Mouse (Mus musculus) lung, postnatal 14 days (tissue): Measurements from ENCODE around the gene Akap7.
"Not testable (repeated sequence)": the region's sequence is repeated elsewhere in the genome, so short reads cannot be mapped to it uniquely, and the experiment has no call there.

Experiments used
- DNase-seq: peaks from one replicate; pipeline ENCODE4 v3.0.0; 2021

The Akap7 gene

GRCm38 (mm10) chr10:25250108-25250507, 57.6 kb downstream of the Akap7 start:
- DNase-seq: peak; percentile 80

DNA sequence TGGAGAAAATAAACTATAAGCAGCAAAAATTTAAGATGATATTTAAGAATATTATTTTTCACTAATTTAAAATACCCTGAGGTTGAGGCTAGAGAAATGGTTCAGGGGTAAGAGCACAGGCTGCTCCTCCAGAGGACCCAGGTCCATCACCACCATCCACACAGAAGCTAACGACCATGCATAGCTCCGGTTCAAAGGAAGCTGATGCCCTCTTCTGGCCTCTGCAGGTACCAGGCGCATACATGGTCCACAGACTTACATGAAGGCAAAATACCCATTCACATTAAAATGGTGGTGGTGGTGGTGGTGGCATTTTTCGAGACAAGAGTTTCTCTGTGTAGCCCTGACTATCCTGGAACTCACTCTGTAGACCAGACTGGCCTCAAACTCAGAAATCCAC, 61.5 kb downstream of the Akap7 start:
- peak; percentile 16 for DNase-seq

DNA sequence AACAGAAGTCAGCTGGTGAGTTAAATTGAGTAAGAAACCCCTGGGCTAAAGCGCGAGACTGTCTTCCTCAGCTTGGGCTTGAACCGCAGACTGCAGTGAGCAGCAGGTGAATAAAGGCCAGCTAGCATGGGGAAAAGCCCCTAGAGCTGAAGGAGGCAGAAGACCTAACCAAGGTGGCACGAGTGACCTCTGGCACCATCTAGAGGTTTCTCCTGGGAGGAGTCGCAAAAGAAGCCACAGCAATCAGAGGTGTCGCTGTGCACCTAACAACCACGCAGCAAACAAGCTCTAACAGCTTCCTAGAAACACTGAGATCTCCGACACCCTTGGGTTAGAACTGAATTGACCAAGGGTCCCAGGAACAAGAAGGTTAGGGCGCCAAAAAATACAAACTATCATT, 68.5 kb downstream of the Akap7 start:
- peak; percentile 51 for DNase-seq

- no peak for DNase-seq
These were observed 73.6 kb downstream of the Akap7 start for GRCm38 (mm10) chr10:25234080-25234479.

DNA sequence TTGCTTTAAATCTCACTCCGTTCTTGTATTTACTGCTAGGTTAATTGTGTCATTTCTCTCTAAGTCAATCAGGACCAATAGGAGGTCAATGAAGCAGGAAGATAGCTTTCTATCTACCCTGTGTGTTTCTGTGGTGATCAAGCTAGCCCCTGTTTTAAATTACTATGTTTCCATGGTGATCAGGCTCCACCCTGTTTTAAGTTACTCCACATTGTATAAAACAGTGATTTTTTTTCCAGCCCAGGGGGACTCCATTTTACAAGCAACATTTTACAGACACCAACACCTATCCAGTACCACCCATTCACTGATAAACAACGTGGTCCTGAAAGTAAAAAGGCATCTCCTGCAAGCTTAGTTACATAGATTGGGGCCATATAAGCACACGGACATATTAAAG, 75.0 kb downstream of the Akap7 start:
- DNase-seq: no peak

DNA sequence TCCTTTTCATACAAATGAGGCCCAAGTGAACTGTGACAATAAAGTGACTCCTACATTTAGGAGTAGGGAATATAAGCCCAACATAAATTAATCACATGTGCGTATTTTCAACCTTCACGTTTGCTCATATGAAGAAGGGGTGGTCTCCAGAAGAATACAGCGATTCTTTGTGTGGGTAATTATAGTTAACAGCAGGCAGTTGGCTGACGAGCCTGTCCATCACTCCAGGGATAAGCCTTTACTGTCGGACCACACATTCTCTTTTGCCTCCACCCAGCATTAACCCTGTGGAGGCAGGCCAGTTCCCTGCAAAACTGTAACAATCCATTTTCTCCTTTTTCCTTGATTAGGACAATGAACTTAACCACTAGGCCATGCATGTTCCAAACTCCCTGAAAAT, 76.3 kb downstream of the Akap7 start:
- no peak for DNase-seq

- no peak for DNase-seq
These were observed 83.3 kb downstream of the Akap7 start for GRCm38 (mm10) chr10:25224371-25224770.

DNA sequence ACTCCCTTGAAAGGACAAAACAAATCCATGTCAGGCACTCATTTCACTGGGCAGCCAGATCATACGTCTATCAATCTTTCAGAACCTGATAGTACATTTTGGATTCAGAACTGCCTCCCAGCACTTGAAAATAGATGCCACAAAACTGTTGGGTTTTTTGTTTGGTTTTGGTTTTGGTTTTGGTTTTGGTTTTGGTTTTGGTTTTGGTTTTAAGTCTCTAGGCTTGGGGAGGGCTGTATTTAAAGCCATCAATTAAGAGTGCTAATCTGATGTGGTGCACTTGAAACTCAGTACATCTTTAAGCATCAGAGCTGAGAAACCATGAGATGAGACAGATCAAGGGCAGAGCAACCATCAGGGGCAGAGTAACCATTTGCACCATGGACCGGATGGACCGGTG, 86.9 kb downstream of the Akap7 start:
- DNase-seq: no peak

DNA sequence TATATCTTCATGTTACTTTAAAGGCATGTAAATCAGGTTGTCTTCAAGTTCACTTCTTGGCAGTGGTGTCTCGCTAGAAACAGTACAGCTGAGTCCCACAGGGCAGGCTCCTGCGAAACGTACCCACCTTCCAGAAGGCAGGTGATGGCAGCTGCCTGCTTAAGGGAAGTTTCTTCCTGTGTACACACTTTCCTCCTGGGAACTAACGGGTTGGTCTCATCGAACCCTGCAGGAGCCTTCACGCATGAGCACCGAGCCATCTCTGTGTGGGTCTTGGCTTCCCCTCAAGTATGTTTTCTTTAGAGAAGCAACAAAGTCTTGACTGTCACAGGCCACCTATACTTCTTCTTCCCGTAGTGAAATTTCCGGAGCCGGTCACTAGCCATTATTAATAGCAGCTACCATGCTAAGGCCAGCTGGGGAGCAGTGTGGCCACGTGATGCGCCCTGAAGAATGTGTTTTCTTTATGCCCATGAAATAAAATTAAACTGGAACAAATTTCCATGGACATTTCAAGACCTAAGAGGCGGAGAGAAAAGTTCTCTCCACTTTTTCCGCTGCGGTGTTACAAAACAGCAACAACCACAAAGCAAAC, 87.7 kb downstream of the Akap7 start:
- no peak for DNase-seq

DNA sequence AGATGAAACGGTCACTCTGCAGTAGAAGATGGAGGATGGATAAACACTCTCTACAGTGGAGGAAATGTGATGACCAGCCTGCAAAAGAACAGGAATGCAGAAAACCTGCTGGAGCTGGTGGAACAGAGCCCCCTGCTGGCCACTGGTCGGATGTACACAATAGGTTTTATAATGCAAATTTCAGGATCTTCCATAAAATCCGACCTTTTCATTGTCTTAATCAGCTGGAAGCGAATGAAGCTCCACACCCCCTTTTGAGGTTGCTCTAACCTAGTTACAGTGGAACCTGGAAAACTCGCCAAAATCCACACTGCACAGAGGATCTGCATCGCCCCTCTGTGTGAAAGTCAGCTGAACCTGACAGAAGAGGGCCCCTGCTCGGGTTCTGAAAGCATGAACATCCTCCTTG, 88.4 kb downstream of the Akap7 start:
- peak; percentile 79 for DNase-seq

DNA sequence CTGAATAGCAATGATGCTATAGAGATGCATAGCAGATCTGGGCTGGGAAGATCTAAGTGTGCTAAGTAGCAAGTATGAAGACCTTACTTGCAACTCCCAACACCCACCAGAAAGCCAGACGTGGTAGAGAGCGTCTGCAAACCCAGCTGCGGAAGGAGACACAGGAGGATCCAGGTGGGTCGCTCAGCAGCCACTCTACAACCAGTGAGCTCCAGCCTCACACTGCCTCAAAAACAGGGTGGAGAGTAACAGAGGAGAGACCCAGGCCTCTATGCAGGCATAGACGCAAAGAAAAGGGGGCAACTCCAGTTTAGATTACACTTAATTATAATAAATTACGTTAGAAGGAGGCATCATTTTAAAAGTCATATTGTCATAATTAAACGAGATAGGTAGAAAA, 88.9 kb downstream of the Akap7 start:
- no peak for DNase-seq

DNA sequence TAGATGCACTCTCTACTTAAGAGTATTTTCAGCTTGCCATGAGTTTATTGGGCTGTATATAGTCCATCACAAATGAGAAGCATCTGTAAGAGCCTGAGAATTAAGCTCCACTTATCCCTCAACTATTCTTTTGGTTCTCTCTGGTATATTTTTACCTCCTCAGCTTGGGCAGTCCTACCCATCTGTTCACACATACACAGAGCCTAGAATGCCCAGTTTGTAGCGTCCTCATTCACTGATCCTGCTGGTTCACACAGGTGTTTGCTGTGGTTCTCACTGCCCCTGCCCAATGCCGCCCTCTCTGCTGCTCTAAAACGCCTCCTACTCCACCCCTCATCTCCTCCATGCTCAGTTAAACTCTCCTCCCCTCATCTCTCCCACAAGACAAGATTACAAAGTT, 91.7 kb downstream of the Akap7 start:
- no peak for DNase-seq

GRCm38 (mm10) chr10:25213716-25214115, 94.0 kb downstream of the Akap7 start:
- DNase-seq: no peak

DNA sequence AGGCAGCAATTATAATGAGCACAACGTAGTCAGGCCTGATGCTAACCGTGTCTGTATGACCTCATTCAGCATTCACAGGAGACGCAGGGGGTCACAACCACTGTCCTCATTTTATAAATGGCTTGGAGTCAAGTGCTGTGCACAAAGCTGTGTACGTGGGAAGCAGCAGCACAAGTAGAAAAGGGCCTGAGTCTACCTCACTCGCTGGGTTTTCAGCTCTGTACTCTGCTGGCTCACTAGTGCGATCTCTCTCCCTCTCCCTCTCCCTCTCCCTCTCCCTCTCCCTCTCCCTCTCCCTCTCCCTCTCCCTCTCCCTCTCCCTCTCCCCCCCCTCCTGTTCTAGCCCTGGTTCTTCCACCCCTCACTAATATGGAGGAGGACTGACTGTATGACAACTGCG, 99.1 kb downstream of the Akap7 start:
- DNase-seq: no peak

DNA sequence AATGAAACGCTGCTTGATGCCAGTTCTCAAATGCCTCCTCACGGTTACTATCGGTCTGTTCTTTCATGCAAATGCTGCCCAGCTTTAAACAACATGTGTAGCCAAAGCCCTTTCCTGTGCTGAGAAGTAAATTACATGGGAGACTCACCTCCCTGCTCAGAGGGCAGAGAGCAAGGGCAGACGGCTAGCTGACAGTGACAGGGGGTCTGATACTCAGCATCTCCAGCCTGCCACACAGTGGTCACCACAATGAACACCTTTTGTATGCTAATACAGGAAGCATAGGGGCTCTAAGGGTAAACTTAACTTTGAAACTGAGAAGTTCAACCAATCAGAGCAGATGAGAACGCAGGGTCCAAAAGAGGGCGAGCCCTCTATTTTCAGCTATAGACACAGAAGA, 99.8 kb downstream of the Akap7 start:
- no peak for DNase-seq

GRCm38 (mm10) chr10:25200691-25201090, 107.0 kb downstream of the Akap7 start:
- DNase-seq: no peak

DNA sequence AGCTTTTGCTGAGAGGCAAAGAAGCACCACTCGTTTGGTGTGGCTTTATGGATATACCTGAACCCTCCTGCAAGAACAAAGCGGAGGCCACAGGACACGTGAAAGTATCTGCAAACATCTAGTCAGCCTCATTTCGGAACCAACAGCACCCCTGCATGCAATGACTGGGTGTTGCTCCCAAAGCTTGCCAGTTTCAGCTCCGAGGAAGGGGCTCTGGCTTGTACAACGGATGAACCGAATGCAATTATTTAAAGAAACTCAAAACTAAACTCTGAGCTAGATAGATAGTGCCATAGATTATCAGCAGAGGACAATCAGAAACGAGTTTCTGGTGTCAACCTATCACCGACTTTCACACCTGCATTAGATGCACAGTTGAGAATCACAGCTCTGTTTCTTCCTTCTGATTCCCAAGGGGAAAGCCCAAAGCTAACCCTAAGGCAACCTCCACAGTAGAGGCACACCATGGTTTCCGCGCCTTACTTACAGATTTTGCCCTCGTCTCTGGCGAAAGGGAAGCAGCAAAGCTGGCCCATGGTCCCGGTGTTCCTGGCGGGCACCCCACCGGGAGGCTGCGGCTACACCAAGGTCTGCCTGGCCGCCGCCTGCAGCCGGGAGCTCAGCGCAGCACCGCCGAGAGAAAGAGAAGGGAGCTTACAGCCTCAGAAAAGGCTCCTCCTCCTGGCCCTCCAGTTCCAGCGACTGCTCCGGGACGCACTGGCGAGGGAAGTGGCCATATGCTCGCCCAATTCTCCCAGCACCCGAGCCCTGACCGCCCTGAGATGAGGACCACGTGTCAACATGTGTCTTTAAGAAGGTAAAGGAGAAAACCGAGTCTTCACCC, 107.9 kb downstream of the Akap7 start:
- peak; percentile 69 for DNase-seq

- DNase-seq: no peak
These were observed 109.1 kb downstream of the Akap7 start for GRCm38 (mm10) chr10:25198575-25198974.

GRCm38 (mm10) chr10:25198048-25198447, 109.6 kb downstream of the Akap7 start:
- DNase-seq: no peak

- DNase-seq: no peak
These were observed 115.2 kb downstream of the Akap7 start for GRCm38 (mm10) chr10:25192180-25193073.

DNA sequence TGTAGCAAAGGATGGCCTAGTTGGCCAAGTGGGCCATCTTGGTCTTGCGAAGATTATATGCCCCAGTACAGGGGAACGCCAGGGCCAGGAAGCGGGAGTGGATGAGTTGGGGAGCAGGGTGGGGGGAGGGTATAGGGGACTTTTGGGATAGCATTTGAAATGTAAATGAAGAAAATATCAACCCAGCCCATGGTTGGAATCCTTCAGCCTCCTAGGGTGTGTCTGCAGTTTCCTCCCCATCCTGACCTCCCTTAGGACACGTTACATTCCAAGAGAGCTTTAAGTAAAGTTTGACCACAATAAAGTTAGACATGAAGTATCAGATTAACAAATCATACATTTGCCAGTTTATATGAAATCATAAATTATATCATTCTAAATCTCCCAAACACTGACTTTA, 116.5 kb downstream of the Akap7 start:
- no peak for DNase-seq

DNA sequence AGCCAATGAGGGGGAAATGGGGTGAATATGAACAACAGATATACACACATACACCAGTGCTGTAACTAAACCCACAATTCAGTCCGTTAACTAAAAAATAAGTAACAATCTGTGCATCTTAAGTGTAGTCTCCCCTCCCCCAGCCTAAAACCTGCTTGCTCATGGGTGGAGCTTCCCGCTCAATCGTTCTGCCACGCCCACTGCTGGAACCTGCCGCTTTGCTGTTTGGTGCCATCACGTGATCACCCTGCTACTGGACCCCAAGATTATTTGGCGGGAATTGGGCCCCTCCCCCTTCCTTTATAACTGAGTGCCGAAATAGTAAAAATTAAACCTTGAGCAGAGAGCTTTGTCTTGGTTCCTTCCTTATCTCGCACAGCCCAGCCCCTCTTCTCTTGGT, 121.4 kb downstream of the Akap7 start:
- not testable (repeated sequence) for DNase-seq

GRCm38 (mm10) chr10:25185691-25186090, 122.0 kb downstream of the Akap7 start:
- DNase-seq: no peak
